Mouse (Mus musculus) left cerebral cortex, adult 9 months (tissue): ENCODE measurements around the gene Zfp704.

Experiments used
- DNase-seq, 2 experiments: peaks; one replicate each; pipeline ENCODE4 v3.0.0; 2022; ENCODE audit warnings: low spot score in 2 of 2

Zfp704 gene

DNA sequence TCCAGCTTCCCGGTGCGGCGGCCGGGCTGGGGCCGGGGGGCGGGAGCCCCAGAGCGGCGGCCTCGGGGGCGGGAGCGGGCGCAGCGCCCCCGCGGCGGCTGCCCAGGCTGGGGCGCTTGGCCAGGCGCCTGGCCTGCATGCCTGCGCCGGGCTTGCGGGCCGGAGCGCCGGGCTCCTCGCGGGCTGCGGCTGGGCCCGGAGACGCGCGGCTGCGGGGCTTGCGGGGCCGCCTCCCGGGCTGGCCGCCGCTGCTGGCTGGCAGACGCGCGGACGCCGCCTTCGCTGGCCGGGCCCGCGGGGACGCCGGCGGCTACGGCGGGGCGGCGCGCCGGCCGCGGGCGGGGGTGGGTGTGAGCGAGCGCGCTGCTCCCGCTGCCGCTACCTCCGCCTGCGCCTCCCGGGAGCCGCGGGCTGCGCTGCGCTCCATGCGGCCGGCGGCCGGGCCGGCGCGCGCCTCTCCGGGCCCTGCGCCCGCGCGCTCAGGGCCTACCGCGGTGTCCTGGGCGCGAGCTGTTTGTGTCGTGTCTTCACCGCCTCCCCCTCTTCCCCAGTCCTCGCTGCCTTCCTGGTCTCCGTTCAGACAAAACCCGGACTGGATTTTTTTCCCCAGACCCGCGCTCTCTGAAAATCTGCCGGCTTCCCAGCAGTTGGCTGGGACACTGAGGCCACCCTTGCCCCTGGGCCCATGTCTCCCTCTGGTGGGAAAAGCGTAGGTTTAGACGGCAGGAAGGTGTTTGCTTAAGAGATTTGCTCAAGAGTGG is at the start of gene Zfp704:
Zfp704 (minus strand) TSS at position 505 of the 761 bp plus-strand sequence.
- DNase-seq = peak; percentile 46 to 87

DNA sequence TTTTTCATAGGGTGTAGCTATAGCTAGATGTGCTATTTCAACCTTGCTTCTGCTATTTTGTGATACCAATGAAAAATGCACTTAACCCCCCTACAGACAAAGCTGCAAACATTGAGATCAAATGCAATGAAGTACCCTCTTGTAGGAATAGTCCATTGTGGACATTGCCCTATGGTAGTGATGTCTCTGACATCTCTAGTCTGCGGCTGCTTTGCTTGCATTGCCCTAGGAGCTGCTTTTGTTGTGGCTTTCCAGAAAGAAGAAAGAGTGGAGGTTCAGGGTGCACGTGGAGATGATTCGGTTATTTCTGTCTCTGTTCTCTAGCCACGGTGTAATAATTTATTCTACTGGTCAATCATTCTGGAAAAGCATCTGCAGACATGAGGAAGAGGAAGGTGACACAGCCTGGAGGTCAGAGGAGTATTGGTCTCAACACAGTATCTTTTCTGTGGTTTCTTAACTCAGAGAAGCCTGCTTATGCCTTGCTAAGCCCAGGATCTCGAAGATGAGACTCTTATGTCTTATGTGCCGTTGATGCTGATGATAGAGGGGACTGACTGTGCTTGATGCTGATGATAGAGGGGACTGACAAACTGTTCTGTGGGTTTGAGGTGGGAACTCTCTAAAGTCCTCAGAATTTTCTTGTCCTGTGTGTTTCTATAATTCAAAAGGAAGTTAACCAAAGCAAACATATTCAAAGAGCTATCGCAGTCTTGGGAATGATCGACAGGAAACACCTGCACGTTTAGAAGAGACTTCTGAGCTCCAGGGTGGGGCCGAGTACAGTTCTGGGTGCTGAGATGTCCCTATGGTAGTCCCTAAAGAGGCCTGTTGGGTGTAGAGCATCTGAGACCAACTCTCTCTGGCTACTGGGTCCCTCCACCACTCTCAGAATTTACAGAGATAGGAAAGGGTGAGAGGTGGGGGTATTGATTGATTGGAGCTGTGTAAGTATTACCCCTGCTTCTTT is 23.4 kb upstream of the Zfp704 start:
- no peak for DNase-seq

DNA sequence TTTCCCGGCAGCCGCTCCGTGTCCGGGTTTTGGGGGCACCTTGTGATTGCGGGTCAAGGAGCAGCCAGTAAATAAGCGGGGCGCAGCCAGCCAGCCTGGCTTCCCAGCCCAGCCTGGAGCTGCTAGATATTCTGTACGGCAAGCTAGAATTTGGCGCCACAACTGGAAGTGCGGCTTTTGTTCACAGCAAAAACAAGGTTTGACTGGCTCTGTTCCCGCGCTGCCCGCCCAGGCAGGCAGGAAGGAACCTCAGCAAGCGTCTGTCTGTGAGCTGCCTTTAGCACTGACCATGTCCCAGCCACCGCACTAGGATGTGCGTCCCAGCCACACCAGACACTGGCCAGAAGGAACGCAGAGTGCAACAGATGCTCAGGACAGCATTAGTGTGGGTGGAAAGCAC is 20.1 kb upstream of the Zfp704 start:
- peak in 1 of 2 experiments; percentile 54 for DNase-seq

DNA sequence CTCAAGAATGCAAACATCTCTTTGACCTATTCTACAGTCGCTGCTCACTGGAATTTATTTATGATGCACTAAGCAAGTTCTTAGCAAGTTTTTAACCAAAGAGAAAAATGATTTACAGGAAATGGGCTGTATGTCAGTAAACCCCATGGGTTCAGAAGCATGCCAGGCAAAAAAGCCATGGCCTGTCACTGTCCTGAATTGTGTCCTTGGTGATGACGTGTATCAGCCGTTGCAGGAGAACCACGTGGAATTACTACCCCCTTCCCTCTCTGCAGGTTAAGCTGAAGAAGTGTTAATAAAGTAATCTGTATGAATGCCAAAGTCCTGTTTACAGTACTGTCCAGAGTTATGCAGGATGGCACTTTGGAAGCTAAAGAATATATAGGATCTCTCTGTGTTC is 18.2 kb upstream of the Zfp704 start:
- no peak for DNase-seq

GRCm38 (mm10) chr3:9626149-9626548 is 16.3 kb upstream of the Zfp704 start:
- no peak for DNase-seq

- DNase-seq = no peak
These were observed 10.7 kb upstream of the Zfp704 start for GRCm38 (mm10) chr3:9620611-9621010.

DNA sequence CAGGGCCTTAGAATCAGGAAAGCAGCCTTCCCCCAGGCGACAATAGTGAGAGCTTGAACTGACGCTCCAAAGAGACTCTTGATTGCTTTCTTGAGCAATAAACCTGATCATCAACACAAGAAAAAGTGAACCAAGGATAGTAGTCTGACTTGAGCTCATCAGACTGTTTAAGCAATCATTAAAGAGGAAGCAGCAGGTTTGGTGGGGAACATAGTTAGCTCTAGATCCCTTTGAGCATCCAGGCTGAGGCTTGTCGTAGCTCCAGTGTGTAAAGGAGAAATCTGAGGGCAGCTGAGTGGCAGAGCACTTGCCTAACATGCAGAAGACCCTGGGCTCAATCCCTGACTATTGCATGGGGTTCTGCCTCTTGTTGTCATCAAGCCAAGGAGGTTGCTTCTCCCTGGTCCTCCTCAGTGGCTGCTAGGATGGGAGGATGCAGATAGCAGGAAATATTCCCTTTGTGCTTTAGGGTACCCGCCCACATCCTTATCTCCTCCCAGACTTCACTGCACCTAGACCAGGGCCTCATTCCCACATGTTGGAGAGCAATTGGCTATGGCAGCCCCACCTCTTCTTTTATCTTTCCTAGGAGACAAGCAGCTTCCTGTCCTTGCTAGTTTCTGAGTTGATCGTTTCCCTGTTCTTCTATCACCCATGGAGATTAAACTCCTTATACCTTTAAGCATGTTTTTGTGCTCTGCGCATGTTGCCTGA is 9.8 kb upstream of the Zfp704 start:
- DNase-seq = no peak

DNA sequence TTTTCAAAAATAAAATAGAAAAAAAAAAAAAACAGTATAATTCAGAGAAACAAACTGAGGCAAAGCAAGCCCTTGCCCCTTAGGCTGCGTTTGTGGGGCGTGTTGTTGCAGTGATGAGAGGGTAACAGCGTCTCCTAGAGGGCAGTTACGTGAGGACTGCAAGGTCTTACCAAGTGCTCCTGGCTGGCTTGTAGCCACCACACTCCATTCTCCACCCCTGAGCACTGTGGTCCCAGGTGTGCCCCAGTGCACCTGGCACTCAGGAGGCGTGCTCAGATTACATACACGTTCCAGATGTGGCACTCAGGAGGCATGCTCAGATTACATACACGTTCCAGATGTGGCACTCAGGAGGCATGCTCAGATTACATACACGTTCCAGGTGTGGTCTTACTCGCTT is 7.2 kb upstream of the Zfp704 start:
- DNase-seq = no peak

- no peak for DNase-seq
These were observed 4.8 kb upstream of the Zfp704 start for GRCm38 (mm10) chr3:9614676-9615075.

GRCm38 (mm10) chr3:9614011-9614410 is 4.1 kb upstream of the Zfp704 start:
- no peak for DNase-seq

GRCm38 (mm10) chr3:9611226-9611625 is 1.3 kb upstream of the Zfp704 start:
- DNase-seq = no peak

- no peak for DNase-seq
These were observed 541 bp upstream of the Zfp704 start for GRCm38 (mm10) chr3:9610426-9610825.

- peak in 1 of 2 experiments; percentile 9 for DNase-seq
These were observed 842 bp downstream of the Zfp704 start for GRCm38 (mm10) chr3:9608906-9609580.

DNA sequence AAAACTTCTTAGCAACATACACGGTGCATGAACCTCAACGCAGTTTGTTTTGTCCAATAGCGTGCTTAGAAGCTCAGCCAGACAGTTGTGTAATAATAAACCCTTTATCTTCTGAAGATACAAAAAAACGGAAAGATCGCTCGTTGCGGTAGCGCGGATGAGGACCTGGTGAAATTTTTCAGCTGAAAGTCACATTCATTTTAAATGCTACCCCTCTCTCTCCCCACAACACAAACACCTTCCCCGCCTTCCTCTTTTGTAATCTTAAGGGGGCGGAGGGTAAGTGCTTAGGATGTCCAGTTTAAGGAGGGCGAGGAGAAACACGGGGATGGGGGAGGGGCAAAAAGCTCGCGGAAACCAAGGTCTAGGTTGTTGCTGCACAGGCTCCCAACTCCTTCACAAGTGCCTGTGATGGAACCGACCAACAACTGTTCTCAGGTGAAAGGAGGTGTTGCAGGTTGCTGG is 1.4 kb downstream of the Zfp704 start:
- peak in 1 of 2 experiments; percentile 32 for DNase-seq

GRCm38 (mm10) chr3:9607686-9608085 is 2.2 kb downstream of the Zfp704 start:
- no peak for DNase-seq

GRCm38 (mm10) chr3:9605784-9606706 is 3.8 kb downstream of the Zfp704 start:
- no peak for DNase-seq

GRCm38 (mm10) chr3:9604941-9605340 is 4.9 kb downstream of the Zfp704 start:
- DNase-seq = no peak

DNA sequence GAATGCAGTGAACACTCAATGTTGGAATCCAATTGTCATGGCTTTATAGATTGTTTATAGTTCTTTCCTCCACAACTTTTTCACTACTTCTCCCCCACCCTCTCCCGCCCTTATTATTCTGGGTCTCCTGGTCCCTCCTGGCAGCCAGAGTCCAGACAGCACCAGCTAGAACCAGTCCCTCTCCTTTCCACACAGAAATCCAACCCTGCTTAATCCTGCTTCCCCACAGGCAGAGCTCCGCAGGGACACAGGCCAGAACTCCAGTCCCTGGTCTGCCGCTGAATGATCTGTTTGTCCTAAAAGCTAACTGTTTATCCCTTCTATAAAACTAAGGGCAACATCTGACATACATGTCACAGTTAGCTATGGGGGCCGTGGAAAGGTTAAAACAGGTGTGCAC is 6.0 kb downstream of the Zfp704 start:
- no peak for DNase-seq

DNA sequence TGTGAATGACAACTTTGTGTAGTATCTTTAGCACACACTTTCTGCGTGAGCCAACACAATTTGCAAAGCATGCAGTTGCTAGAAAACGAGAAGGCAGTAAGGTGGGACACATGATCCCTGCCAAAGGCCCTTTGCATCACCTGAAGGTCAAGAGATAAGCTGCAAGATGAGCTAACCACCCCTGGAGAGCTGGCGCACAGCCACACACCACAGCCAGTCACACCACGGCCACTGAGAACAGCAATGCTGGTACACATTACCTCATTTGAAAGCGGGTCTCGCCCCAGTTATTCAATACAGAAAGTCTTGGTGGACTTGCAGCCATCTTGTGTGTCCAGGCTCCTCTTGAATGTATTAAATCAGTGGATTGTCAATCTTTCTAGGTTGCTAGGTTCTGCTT is 9.3 kb downstream of the Zfp704 start:
- DNase-seq = no peak

- no peak for DNase-seq
These were observed 10.0 kb downstream of the Zfp704 start for GRCm38 (mm10) chr3:9599738-9600410.
